Mouse (Mus musculus) myocyte (in vitro differentiated cells): ENCODE results near the gene Specc1l.

ENCODE experiments used
- E2F4 ChIP-seq: IDR thresholded peaks from one replicate; pipeline ENCODE4 v1.6.1; 2011; ENCODE audit warnings: mild to moderate bottlenecking, control low read depth, moderate library complexity; ENCODE audit not compliant: insufficient read depth
- MAX ChIP-seq: IDR thresholded peaks from one replicate; pipeline ENCODE4 v1.6.1; 2011; ENCODE audit warnings: low read depth, mild to moderate bottlenecking, control low read depth

GRCm38 (mm10) chr10:75328201-75328704, 116.4 kb downstream of the Specc1l start:
- TF ChIP-seq E2F4, result no peak
- TF ChIP-seq MAX, result no peak
